Mouse (Mus musculus) liver, embryonic 14.5 days (tissue): ENCODE measurements around the gene Slc5a8. TPM values are rescaled to one million over a fixed set of nuclear protein-coding genes. Genes with fewer than 3 reads are reported as not detected.

Source experiments
- ATAC-seq: fragments of 200-750 bp; cut with Nextera tagmentation; 2 replicates; pipeline ENCODE4 v1.8.0; 2017; ENCODE audit warnings: moderate number of reproducible peaks, mild to moderate bottlenecking, moderate library complexity; ENCODE audit not compliant: insufficient read depth
- DNase-seq, 3 experiments: peaks; one replicate each; pipeline ENCODE4 v3.0.0-alpha.2; 2012 to 2013; ENCODE audit warnings: low read depth in 3 of 3, low spot score in 3 of 3
- H3K27ac ChIP-seq: fragments of 300-500 bp; sonication (generic); 2 replicates; pipeline ENCODE4 v1.5.1; 2014; ENCODE audit warnings: moderate library complexity, mild to moderate bottlenecking, control low read depth, inconsistent platforms
- H3K27me3 ChIP-seq: fragments of 300-500 bp; sonication (generic); 2 replicates; pipeline ENCODE4 v1.6.1; 2014; ENCODE audit warnings: mild to moderate bottlenecking, low read length, moderate library complexity; ENCODE audit not compliant: control insufficient read depth, insufficient read depth
- H3K36me3 ChIP-seq: fragments of 300-500 bp; sonication (generic); replicated peaks from 2 replicates; pipeline ENCODE4 v1.6.1; 2014; ENCODE audit warnings: low read depth; ENCODE audit not compliant: control insufficient read depth, insufficient read depth
- H3K4me1 ChIP-seq, 2 experiments: fragments of 200-500 bp in 1 of 2; fragments of 300-500 bp in 1 of 2; sonication (generic) in 1 of 2; replicated peaks; 2 replicates each; pipeline ENCODE4 v1.6.1; 2012 to 2014; ENCODE audit warnings: antibody characterized with exemption in 1 of 2, inconsistent platforms in 1 of 2, low read length in 1 of 2; ENCODE audit not compliant: control insufficient read depth in 2 of 2, insufficient read depth in 2 of 2
- H3K4me2 ChIP-seq: fragments of 300-500 bp; sonication (generic); 2 replicates; pipeline ENCODE4 v1.6.1; 2014; ENCODE audit warnings: low read depth, mild to moderate bottlenecking, control low read depth, moderate library complexity
- H3K4me3 ChIP-seq, 2 experiments: fragments of 200-500 bp in 1 of 2; fragments of 300-500 bp in 1 of 2; sonication (generic) in 1 of 2; 2 replicates each; pipeline ENCODE4 v1.5.1; 2012 to 2014; ENCODE audit warnings: low read depth in 2 of 2, low read length in 2 of 2, mild to moderate bottlenecking in 2 of 2, control low read depth in 1 of 2, inconsistent platforms in 1 of 2, moderate library complexity in 1 of 2; ENCODE audit not compliant: insufficient read depth in 1 of 2
- H3K9ac ChIP-seq: fragments of 300-500 bp; sonication (generic); replicated peaks from 2 replicates; pipeline ENCODE4 v1.6.1; 2014; ENCODE audit warnings: mild to moderate bottlenecking, control low read depth, moderate library complexity
- H3K9me3 ChIP-seq: fragments of 300-500 bp; sonication (generic); 2 replicates; pipeline ENCODE4 v1.6.1; 2016; ENCODE audit warnings: low read length, mixed read lengths; ENCODE audit not compliant: control insufficient read depth
- CTCF ChIP-seq: IDR thresholded peaks from 2 replicates; pipeline ENCODE4 v1.5.1; 2016; ENCODE audit warnings: antibody characterized with exemption, low read depth, control low read depth
- EP300 ChIP-seq: IDR thresholded peaks from 2 replicates; pipeline ENCODE4 v1.6.1; 2016; ENCODE audit warnings: antibody characterized with exemption, low read depth
- WGBS: fragments of 180-500 bp; shearing (Covaris S2); extraction: QIAGEN DNeasy Blood & Tissue Kit; methylation state at CpG from one replicate; pipeline ENCODE4 v1.1.7; 2014; ENCODE audit not compliant: insufficient replicate concordance; 5-methylcytosine and 5-hydroxymethylcytosine counted together
- polyA plus RNA-seq, 2 experiments: library from polyadenylated mRNA; depleted of rRNA in 1 of 2; stranded (reverse) in 1 of 2; unstranded in 1 of 2; fragments of >200 nt; fragmentation: Nextera tagmentation in 1 of 2; extraction: Ambion mirVana in 1 of 2; gene quantifications; 2 replicates each; pipeline versions ENCODE4 v1.2.1 to v1.2.3; 2012 to 2014

Gene Slc5a8
- polyA plus RNA-seq (2012; rRNA removed) (0.01 and 0.03 TPM in 2 replicates), polyA plus RNA-seq (2014; fragmentation: Nextera tagmentation; extraction: Ambion mirVana) (0.04 TPM in 1 of 2 replicates, not detected in the other)

GRCm38 (mm10) chr10:88885632-88886090 is at the start of gene Slc5a8:
Gene Slc5a8 (plus strand): TSS chr10:88885992.
- Histone ChIP-seq H3K27ac (no peak within 1 kb of the TSS), H3K9me3 (no peaks in the 10 kb centered on the region), H3K9ac (no peak within 1 kb of the TSS), H3K4me1 (no peaks in the 10 kb centered on the region), H3K36me3 (no peaks in the 10 kb centered on the region), H3K27me3 (peaks cover 18% of the 10 kb centered on the region), H3K4me2 (no peak within 1 kb of the TSS), H3K4me3 (no peak within 1 kb of the TSS)
- TF ChIP-seq CTCF, result no peak
- TF ChIP-seq EP300, result no peak
- no peak for DNase-seq
- WGBS, result 6% methylated on average over 31 of the region's 31 CpGs
- ATAC-seq, result no peak

- 67% methylated on average over 7 of the region's 7 CpGs for WGBS
- no peak for DNase-seq
- H3K36me3 ChIP-seq, result no peaks in the 10 kb centered on the region
- no peak overlapping the region for H3K4me2 ChIP-seq
- H3K9me3 ChIP-seq, result no peaks in the 10 kb centered on the region
- H3K4me3 ChIP-seq, result no peak overlapping the region
- ATAC-seq, result no peak
- TF ChIP-seq EP300, result no peak
- no peak for TF ChIP-seq CTCF
- no peaks in the 10 kb centered on the region for H3K4me1 ChIP-seq
- H3K27ac ChIP-seq, result no peak overlapping the region
- H3K9ac ChIP-seq, result no peak overlapping the region
- H3K27me3 ChIP-seq, result no peaks in the 10 kb centered on the region
These were observed 36.8 kb upstream of the Slc5a8 start for GRCm38 (mm10) chr10:88848876-88849476.

DNA sequence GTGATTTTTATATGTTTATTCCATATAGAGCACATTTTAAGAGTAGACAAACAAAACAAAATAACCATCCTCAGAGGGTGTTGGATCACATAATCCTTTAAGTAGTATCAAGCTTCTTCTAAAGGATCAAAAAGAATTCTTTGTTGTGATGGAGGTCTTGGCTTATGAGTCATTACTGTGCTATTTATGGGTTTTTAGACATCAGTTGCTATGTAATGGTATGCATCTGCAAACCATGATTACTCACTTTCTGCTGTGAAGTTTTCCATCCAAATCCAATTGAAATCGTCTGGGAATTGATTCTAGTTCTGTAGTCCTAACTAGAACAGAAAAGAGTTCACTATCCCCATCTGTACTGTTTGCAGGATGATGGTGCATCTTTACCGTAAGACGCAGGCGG is 35.8 kb upstream of the Slc5a8 start:
- no peak for DNase-seq
- no peak for ATAC-seq
- TF ChIP-seq CTCF, result no peak
- H3K9ac ChIP-seq, result no peak overlapping the region
- H3K27ac ChIP-seq, result no peak overlapping the region
- H3K4me2 ChIP-seq, result no peak overlapping the region
- no peaks in the 10 kb centered on the region for H3K9me3 ChIP-seq
- no peaks in the 10 kb centered on the region for H3K27me3 ChIP-seq
- no peak overlapping the region for H3K4me3 ChIP-seq
- no peaks in the 10 kb centered on the region for H3K36me3 ChIP-seq
- no peaks in the 10 kb centered on the region for H3K4me1 ChIP-seq
- WGBS, result 66% methylated on average over 4 of the region's 4 CpGs

DNA sequence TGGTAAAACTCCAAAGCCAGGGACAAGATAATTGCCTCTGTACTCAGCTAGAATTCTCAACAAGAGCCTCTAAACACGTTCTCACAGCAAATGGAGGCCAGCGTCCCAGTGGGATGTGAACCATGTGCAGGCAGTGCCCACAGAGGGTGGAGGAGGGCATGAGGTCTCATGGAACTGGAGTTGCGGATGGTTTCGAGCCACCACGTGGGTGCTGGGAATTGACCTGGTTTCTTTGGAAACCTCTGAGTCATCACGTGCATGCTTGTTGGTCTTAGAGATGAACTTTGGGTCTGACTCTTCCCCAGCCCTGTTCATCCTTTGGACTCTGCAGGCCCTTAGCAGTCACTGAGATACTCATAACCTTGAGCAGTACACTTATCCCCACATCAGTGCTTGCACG is 32.5 kb upstream of the Slc5a8 start:
- TF ChIP-seq CTCF (no peak), EP300 (no peak)
- no peak overlapping the region for H3K27ac ChIP-seq
- no peak for DNase-seq
- H3K4me3 ChIP-seq, result no peak overlapping the region
- H3K4me1 ChIP-seq, result no peaks in the 10 kb centered on the region
- H3K4me2 ChIP-seq, result no peak overlapping the region
- H3K9me3 ChIP-seq, result no peaks in the 10 kb centered on the region
- H3K27me3 ChIP-seq, result no peaks in the 10 kb centered on the region
- WGBS, result 62% methylated on average over 7 of the region's 7 CpGs
- no peaks in the 10 kb centered on the region for H3K36me3 ChIP-seq
- ATAC-seq, result no peak
- no peak overlapping the region for H3K9ac ChIP-seq

GRCm38 (mm10) chr10:88860911-88861310 is 24.9 kb upstream of the Slc5a8 start:
- 54% methylated on average over 3 of the region's 3 CpGs for WGBS
- Histone ChIP-seq H3K27ac (no peak overlapping the region), H3K36me3 (no peaks in the 10 kb centered on the region), H3K27me3 (no peaks in the 10 kb centered on the region), H3K4me2 (no peak overlapping the region), H3K4me1 (no peaks in the 10 kb centered on the region), H3K9ac (no peak overlapping the region), H3K9me3 (no peaks in the 10 kb centered on the region), H3K4me3 (no peak overlapping the region)
- DNase-seq, result no peak
- no peak for TF ChIP-seq EP300
- no peak for ATAC-seq
